Mouse (Mus musculus): ENCODE results near the gene Naa20.
A peak's percentile ranks its signal among the peaks of the same experiment; 100 is the strongest.
"Not testable (repeated sequence)": the region's sequence is repeated elsewhere in the genome, so short reads cannot be mapped to it uniquely, and the experiment has no call there.

The Naa20 gene

GRCm38 (mm10) chr2:145884913-145885785 is 16.8 kb upstream of the Naa20 start:
- no peak for DNase-seq

- DNase-seq: no peak
Measured at GRCm38 (mm10) chr2:145887937-145888765, 13.7 kb upstream of the Naa20 start.

- DNase-seq: no peak
Measured at GRCm38 (mm10) chr2:145888766-145889480, 13.0 kb upstream of the Naa20 start.

- DNase-seq: no peak
Measured at GRCm38 (mm10) chr2:145890571-145890970, 11.3 kb upstream of the Naa20 start.

GRCm38 (mm10) chr2:145893756-145894155 is 8.1 kb upstream of the Naa20 start:
- no peak for DNase-seq

GRCm38 (mm10) chr2:145898106-145898505 is 3.8 kb upstream of the Naa20 start:
- DNase-seq: no peak

- DNase-seq: not testable (repeated sequence)
Measured at GRCm38 (mm10) chr2:145900318-145900717, 1.6 kb upstream of the Naa20 start.

GRCm38 (mm10) chr2:145903061-145903901 is 1.4 kb downstream of the Naa20 start:
- peak; percentile 92 for DNase-seq

GRCm38 (mm10) chr2:145903983-145904616 is 2.2 kb downstream of the Naa20 start:
- no peak for DNase-seq

GRCm38 (mm10) chr2:145905156-145905555 is 3.3 kb downstream of the Naa20 start:
- DNase-seq: no peak

- not testable (repeated sequence) for DNase-seq
Measured at GRCm38 (mm10) chr2:145905884-145906283, 4.0 kb downstream of the Naa20 start.

GRCm38 (mm10) chr2:145920941-145921650 is 19.2 kb downstream of the Naa20 start:
- no peak for DNase-seq

- peak; percentile 93 for DNase-seq
Measured at GRCm38 (mm10) chr2:145934339-145935231, 32.7 kb downstream of the Naa20 start, which contains the start of the genes Cfap61 and Crnkl1. TSS of gene Cfap61 (plus strand) at chr2:145934784. TSS of gene Crnkl1 (minus strand) at chr2:145935014.

- no peak for DNase-seq
Measured at GRCm38 (mm10) chr2:145936975-145937374, 35.1 kb downstream of the Naa20 start.

GRCm38 (mm10) chr2:145941403-145941802 is 39.5 kb downstream of the Naa20 start:
- no peak for DNase-seq

GRCm38 (mm10) chr2:145944286-145944685 is 42.4 kb downstream of the Naa20 start:
- no peak for DNase-seq

- DNase-seq: no peak
Measured at GRCm38 (mm10) chr2:145948402-145948954, 46.6 kb downstream of the Naa20 start.

- no peak for DNase-seq
Measured at GRCm38 (mm10) chr2:145949475-145950068, 47.7 kb downstream of the Naa20 start.

GRCm38 (mm10) chr2:145950239-145950638 is 48.3 kb downstream of the Naa20 start:
- DNase-seq: no peak
